10 mouse cellular contexts compared by ENCODE assay signal in genomic region chr16:38668871-38669675, GRCm38 (mm10). TPM values are rescaled to one million over a fixed set of nuclear protein-coding genes. Genes with fewer than 3 reads are reported as not detected.
DNase-seq lines count a peak whose midpoint lies in the region; ATAC-seq lines count a peak whose summit lies in the region.
"Had no signal": no experiment of that assay in that cellular context is flagged by ENCODE, and none has a peak within 500 bp of the region (broad histone marks: within the 10 kb centered on the region; RNA-seq: fewer than 3 reads in every experiment).

No protein-coding gene starts in this region.

- DNase-seq in cerebellum, adult 11 months = peak; percentile 11
- DNase-seq in cerebellum, adult 8-10 months = no peak
- peak; percentile 64 for DNase-seq in Muller cell, postnatal 12 days (ENCODE audit: inconsistent ontology term)
- DNase-seq in gastrocnemius, postnatal 25 days = peak; percentile 67
- peak; percentile 70 to 76 for DNase-seq in kidney, postnatal 36 days
- no peak for DNase-seq in thymus, postnatal 36 days
- DNase-seq in spleen, postnatal 4 days (ENCODE audit: low spot score in 2 of 2) = no peak

- H3K4me3 ChIP-seq in midbrain, embryonic 15.5 days = no peak overlapping the region
- H3K4me3 ChIP-seq: lung, embryonic 15.5 days had no signal

- 88% methylated on average over 8 of the region's 8 CpGs for WGBS in midbrain, embryonic 15.5 days

- H3K27ac ChIP-seq in midbrain, embryonic 15.5 days = no peak overlapping the region
- H3K27ac ChIP-seq: kidney, postnatal 0 days; lung, embryonic 15.5 days had no signal

- no peak for ATAC-seq in midbrain, embryonic 15.5 days (replicated peaks)

- H3K9ac ChIP-seq in midbrain, embryonic 15.5 days = no peak overlapping the region
- H3K9ac ChIP-seq: lung, embryonic 15.5 days had no signal

- no peaks in the 10 kb centered on the region for H3K36me3 ChIP-seq in midbrain, embryonic 15.5 days (replicated peaks)
- H3K36me3 ChIP-seq: lung, embryonic 15.5 days had no signal

- peaks cover 15% of the 10 kb centered on the region for H3K4me1 ChIP-seq in midbrain, embryonic 15.5 days

- no peaks in the 10 kb centered on the region for H3K9me3 ChIP-seq in midbrain, embryonic 15.5 days
- H3K9me3 ChIP-seq: lung, embryonic 15.5 days had no signal

- H3K27me3 ChIP-seq in midbrain, embryonic 15.5 days (replicated peaks) = no peaks in the 10 kb centered on the region
- H3K27me3 ChIP-seq: lung, embryonic 15.5 days had no signal

- H3K4me2 ChIP-seq in midbrain, embryonic 15.5 days = no peak overlapping the region
- H3K4me2 ChIP-seq: lung, embryonic 15.5 days had no signal

RNA-seq across cellular contexts. Expression of gene Arhgap31, which starts 44.0 kb away (rescaled TPM):
- total RNA-seq in gastrocnemius, postnatal 25 days (2021) = 10 to 100 TPM; 11.9 to 14.7 TPM
- 5.8 and 6.1 TPM in 2 replicates for polyA plus RNA-seq in midbrain, embryonic 15.5 days (2015; fragmentation: Nextera tagmentation; extraction: Ambion mirVana)

Comparison
In these comparisons a context has a peak if more than half of its experiments do, and no peak if none do; other contexts are left out.
1. DNase-seq: peak in cerebellum, adult 11 months (single experiment), Muller cell, postnatal 12 days (single experiment), gastrocnemius, postnatal 25 days (single experiment) and kidney, postnatal 36 days (2 of 2); none in cerebellum, adult 8-10 months (single experiment), thymus, postnatal 36 days (0 of 2) and spleen, postnatal 4 days (0 of 2).